Mouse (Mus musculus): ENCODE data around the gene Vsig4.
A peak's percentile ranks its signal among the peaks of the same experiment; 100 is the strongest.
"Not testable (repeated sequence)": the region's sequence is repeated elsewhere in the genome, so short reads cannot be mapped to it uniquely, and the experiment has no call there.

Vsig4 gene

GRCm38 (mm10) chrX:96293338-96293737 is at the start of gene Vsig4:
Gene Vsig4, minus strand, starts transcription at chrX:96293438.
- no peak for DNase-seq (ENCODE audit: low spot score in 2 of 2)

GRCm38 (mm10) chrX:96339108-96339507 is 45.9 kb upstream of the Vsig4 start:
- DNase-seq (ENCODE audit: low spot score in 2 of 2) = no peak

- peak in 1 of 2 experiments; percentile 16 for DNase-seq (ENCODE audit: low spot score in 2 of 2)
Observed at GRCm38 (mm10) chrX:96329764-96330163, 36.5 kb upstream of the Vsig4 start.

GRCm38 (mm10) chrX:96256509-96256908 is 36.7 kb downstream of the Vsig4 start:
- no peak for DNase-seq (ENCODE audit: low spot score in 2 of 2)

GRCm38 (mm10) chrX:96239644-96240043 is 53.6 kb downstream of the Vsig4 start:
- no peak for DNase-seq (ENCODE audit: low spot score in 2 of 2)

- no peak for DNase-seq (ENCODE audit: low spot score in 2 of 2)
Observed at GRCm38 (mm10) chrX:96239037-96239436, 54.2 kb downstream of the Vsig4 start.

- DNase-seq (ENCODE audit: low spot score in 2 of 2) = no peak
Observed at GRCm38 (mm10) chrX:96235775-96236174, 57.5 kb downstream of the Vsig4 start.

GRCm38 (mm10) chrX:96227030-96227429 is 66.2 kb downstream of the Vsig4 start:
- no peak for DNase-seq (ENCODE audit: low spot score in 2 of 2)

GRCm38 (mm10) chrX:96225474-96225873 is 67.8 kb downstream of the Vsig4 start:
- no peak for DNase-seq (ENCODE audit: low spot score in 2 of 2)

GRCm38 (mm10) chrX:96224210-96224609 is 69.0 kb downstream of the Vsig4 start:
- no peak for DNase-seq (ENCODE audit: low spot score in 2 of 2)

- DNase-seq (ENCODE audit: low spot score in 2 of 2) = no peak
Observed at GRCm38 (mm10) chrX:96218088-96218487, 75.2 kb downstream of the Vsig4 start.

- DNase-seq (ENCODE audit: low spot score in 2 of 2) = no peak
Observed at GRCm38 (mm10) chrX:96206872-96207271, 86.4 kb downstream of the Vsig4 start.

GRCm38 (mm10) chrX:96205143-96205542 is 88.1 kb downstream of the Vsig4 start:
- DNase-seq (ENCODE audit: low spot score in 2 of 2) = not testable (repeated sequence)
